Mouse (Mus musculus): ENCODE measurements around the gene Hmgcl. TPM values are rescaled to one million over a fixed set of nuclear protein-coding genes. Genes with fewer than 3 reads are reported as not detected.

The Hmgcl gene
- total and polyA plus RNA-seq, 2 experiments from 2014 or later: 26.9 to 54.1 TPM

DNA sequence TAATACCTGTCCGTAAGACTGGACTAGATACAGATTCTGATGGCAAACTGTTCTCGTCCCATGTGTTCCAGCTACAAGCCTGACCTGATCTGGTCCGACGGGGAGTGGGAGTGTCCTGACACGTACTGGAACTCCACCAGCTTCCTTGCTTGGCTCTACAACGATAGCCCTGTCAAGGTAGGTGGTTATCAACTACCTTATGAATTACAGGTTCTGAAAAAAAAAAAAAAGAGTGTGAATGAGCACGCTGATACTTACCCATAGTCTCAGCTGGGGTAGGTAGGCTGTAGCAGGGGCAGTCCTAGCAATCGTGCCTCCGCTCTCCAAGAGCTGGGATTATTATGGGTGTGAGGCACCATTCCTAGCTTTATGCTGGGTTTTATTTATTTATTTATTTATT is 16.4 kb upstream of the Hmgcl start:
- Histone ChIP-seq H3K4me3 (ENCODE audit: low read depth, low read length) (no peak overlapping the region), H3K36me3 (ENCODE audit: insufficient read depth, low read length) (peaks cover 19% of the 10 kb centered on the region; the same call in 1 of the 2 replicates), H3K4me2 (ENCODE audit: low read depth, low read length, poor library complexity, severe bottlenecking) (no peak overlapping the region), H3K27ac (ENCODE audit: low read depth, low read length) (no peak overlapping the region), H3K4me1 (ENCODE audit: insufficient read depth, low read length) (no peaks in the 10 kb centered on the region), H3K9ac (replicated peaks; ENCODE audit: low read length, poor library complexity, severe bottlenecking) (no peak overlapping the region), H3K9me3 (ENCODE audit: low read length) (no peaks in the 10 kb centered on the region), H3K27me3 (ENCODE audit: insufficient read depth, low read length) (no peaks in the 10 kb centered on the region)
- no peak for ATAC-seq (ENCODE audit: low FRiP score)
- DNase-seq (ENCODE audit: low spot score): no peak
- 94% methylated on average over 9 of the region's 9 CpGs for WGBS
- no peak for TF ChIP-seq CTCF (IDR thresholded peaks at IDR 0.05)

DNA sequence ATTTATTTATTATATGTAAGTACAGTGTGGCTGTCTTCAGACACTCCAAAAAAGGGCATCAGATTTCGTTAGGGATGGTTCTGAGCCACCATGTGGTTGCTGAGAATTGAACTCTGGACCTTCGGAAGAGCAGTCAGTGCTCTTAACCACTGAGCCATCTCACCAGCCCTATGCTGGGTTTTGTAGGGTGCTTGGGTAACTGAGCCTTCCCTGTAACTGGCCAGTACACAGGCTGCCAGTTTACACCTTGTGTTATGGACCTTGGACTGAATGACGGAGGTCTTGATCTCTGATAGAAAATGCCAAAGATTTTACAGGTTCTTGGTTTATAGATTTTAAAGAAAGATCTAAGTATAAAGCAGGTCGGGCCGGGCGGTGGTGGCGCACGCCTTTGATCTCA is 16.0 kb upstream of the Hmgcl start:
- no peak overlapping the region for H3K27ac ChIP-seq (ENCODE audit: low read depth, low read length)
- H3K9ac ChIP-seq (replicated peaks; ENCODE audit: low read length, poor library complexity, severe bottlenecking): no peak overlapping the region
- no peaks in the 10 kb centered on the region for H3K4me1 ChIP-seq (ENCODE audit: insufficient read depth, low read length)
- H3K4me3 ChIP-seq (ENCODE audit: low read depth, low read length): no peak overlapping the region
- no peaks in the 10 kb centered on the region for H3K27me3 ChIP-seq (ENCODE audit: insufficient read depth, low read length)
- TF ChIP-seq CTCF (IDR thresholded peaks at IDR 0.05): no peak
- WGBS: 96% methylated on average over 8 of the region's 8 CpGs
- ATAC-seq (ENCODE audit: low FRiP score) (no peak), DNase-seq (ENCODE audit: low spot score) (no peak)
- H3K9me3 ChIP-seq (ENCODE audit: low read length): no peaks in the 10 kb centered on the region
- H3K4me2 ChIP-seq (ENCODE audit: low read depth, low read length, poor library complexity, severe bottlenecking): no peak overlapping the region
- peaks cover 19% of the 10 kb centered on the region; the same call in 1 of the 2 replicates for H3K36me3 ChIP-seq (ENCODE audit: insufficient read depth, low read length)

DNA sequence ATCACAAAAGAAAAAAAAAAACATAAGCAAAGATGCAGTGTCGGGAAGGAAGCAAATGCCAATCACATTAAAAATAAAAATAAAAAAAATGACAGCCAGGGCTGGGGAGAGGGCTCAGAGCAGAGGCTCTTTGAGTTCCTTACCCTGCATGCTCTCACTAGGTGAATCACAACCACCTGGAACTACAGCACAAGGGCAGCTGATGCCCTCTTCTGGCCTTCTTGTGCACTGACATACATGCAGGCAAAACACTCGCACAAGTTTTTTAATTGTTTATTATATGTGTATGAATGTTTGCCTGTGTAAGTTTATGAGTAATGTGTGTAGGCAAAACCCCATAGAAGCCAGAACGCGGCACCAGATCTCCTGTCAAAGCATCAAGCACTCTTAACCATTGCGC is 14.4 kb upstream of the Hmgcl start:
- no peak overlapping the region for H3K4me2 ChIP-seq (ENCODE audit: low read depth, low read length, poor library complexity, severe bottlenecking)
- peaks cover 21% of the 10 kb centered on the region for H3K36me3 ChIP-seq (ENCODE audit: insufficient read depth, low read length)
- H3K4me3 ChIP-seq (ENCODE audit: low read depth, low read length): no peak overlapping the region
- no peaks in the 10 kb centered on the region for H3K9me3 ChIP-seq (ENCODE audit: low read length)
- no peak overlapping the region for H3K9ac ChIP-seq (replicated peaks; ENCODE audit: low read length, poor library complexity, severe bottlenecking)
- ATAC-seq (ENCODE audit: low FRiP score): no peak
- no peak overlapping the region for H3K27ac ChIP-seq (ENCODE audit: low read depth, low read length)
- H3K27me3 ChIP-seq (ENCODE audit: insufficient read depth, low read length): no peaks in the 10 kb centered on the region
- peak; percentile 39 for DNase-seq (ENCODE audit: low spot score)
- no peaks in the 10 kb centered on the region for H3K4me1 ChIP-seq (ENCODE audit: insufficient read depth, low read length)
- 66% methylated on average over 5 of the region's 5 CpGs for WGBS
- peak; percentile 77 for TF ChIP-seq CTCF (IDR thresholded peaks at IDR 0.05)

DNA sequence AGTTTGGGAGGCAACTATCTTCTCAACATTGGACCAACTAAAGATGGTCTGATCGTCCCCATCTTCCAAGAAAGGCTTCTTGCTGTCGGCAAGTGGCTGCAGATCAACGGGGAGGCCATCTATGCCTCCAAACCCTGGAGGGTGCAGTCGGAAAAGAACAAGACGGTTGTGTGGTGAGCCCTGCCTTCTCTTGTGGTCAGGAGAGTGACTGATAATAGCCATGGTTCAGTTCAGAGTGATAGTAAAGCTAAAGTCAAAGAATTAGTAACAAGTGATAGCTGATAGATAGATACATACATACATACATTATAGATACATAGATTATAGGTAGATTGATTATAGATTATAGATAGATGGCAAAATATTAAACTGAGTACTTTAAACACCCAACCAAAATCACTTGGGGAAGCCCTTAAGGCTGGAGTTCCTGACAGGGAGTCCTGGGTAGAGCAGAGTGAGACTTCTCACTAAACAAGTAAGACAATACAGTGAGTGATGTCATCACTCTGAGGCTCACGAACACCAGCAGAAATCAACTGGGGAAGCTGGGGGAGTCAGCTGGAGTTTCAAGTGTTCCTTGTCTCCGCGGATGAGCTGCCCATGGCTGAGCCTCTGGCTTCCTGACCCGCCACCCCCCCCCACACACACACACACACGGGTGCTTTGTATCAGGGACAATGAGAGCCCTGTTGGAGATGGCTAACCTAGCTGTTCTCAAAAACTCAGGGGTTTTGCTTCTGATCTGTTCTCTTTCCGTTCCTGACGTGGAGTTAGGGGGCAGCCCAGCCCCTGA is 11.3 kb upstream of the Hmgcl start:
- Histone ChIP-seq H3K9me3 (ENCODE audit: low read length) (no peaks in the 10 kb centered on the region), H3K9ac (replicated peaks; ENCODE audit: low read length, poor library complexity, severe bottlenecking) (no peak overlapping the region), H3K36me3 (ENCODE audit: insufficient read depth, low read length) (peaks cover 25% of the 10 kb centered on the region), H3K27ac (ENCODE audit: low read depth, low read length) (no peak overlapping the region), H3K27me3 (ENCODE audit: insufficient read depth, low read length) (no peaks in the 10 kb centered on the region), H3K4me1 (ENCODE audit: insufficient read depth, low read length) (no peaks in the 10 kb centered on the region), H3K4me3 (ENCODE audit: low read depth, low read length) (no peak overlapping the region), H3K4me2 (ENCODE audit: low read depth, low read length, poor library complexity, severe bottlenecking) (no peak overlapping the region)
- ATAC-seq (ENCODE audit: low FRiP score) (no peak), DNase-seq (ENCODE audit: low spot score) (no peak)
- 48% methylated on average over 12 of the region's 12 CpGs for WGBS
- TF ChIP-seq CTCF (IDR thresholded peaks at IDR 0.05): no peak

DNA sequence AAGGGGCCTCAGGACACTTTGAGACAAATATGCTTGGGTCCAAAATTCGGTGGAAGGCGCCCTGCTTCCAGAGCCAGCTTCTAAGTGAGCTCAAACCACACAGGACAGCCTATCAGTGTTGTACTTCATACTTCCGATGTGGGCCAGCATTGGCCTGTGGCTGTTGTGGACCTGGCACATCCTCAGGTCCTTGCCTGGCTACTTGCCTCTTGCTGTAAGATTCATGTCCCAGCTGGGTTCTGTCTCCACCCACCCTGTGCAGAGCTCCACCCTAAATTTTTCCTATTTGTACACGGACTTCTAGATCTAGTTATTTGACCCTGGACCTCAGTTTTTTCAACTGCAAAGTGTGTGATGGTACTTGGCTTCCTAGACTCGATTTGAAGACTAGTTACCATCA is 10.7 kb upstream of the Hmgcl start:
- no peaks in the 10 kb centered on the region for H3K4me1 ChIP-seq (ENCODE audit: insufficient read depth, low read length)
- no peak overlapping the region for H3K4me3 ChIP-seq (ENCODE audit: low read depth, low read length)
- TF ChIP-seq CTCF (IDR thresholded peaks at IDR 0.05): no peak
- no peaks in the 10 kb centered on the region for H3K27me3 ChIP-seq (ENCODE audit: insufficient read depth, low read length)
- H3K4me2 ChIP-seq (ENCODE audit: low read depth, low read length, poor library complexity, severe bottlenecking): no peak overlapping the region
- H3K27ac ChIP-seq (ENCODE audit: low read depth, low read length): no peak overlapping the region
- 62% methylated on average over 5 of the region's 5 CpGs for WGBS
- H3K36me3 ChIP-seq (ENCODE audit: insufficient read depth, low read length): peaks cover 24% of the 10 kb centered on the region
- no peak for ATAC-seq (ENCODE audit: low FRiP score)
- H3K9me3 ChIP-seq (ENCODE audit: low read length): no peaks in the 10 kb centered on the region
- DNase-seq (ENCODE audit: low spot score): no peak
- H3K9ac ChIP-seq (replicated peaks; ENCODE audit: low read length, poor library complexity, severe bottlenecking): no peak overlapping the region

DNA sequence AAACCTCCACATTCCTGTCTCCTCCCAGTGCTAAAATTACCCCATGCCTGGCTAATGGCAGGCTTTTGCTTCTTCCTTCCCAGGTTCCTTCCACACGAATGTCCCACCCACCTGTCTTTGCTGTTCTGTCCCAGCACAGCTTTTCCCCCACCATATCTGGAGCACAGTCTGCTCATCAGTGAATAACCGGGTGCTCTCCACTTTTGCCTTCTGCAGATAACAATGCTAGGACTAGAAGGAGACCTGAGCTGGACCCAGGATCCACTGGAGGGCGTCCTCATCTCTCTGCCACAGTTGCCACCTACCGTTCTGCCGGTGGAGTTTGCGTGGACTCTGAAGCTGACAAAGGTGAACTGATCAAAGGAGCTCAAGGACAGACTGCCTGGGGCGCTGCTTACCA is 7.4 kb upstream of the Hmgcl start:
- Histone ChIP-seq H3K27me3 (ENCODE audit: insufficient read depth, low read length) (no peaks in the 10 kb centered on the region), H3K4me2 (ENCODE audit: low read depth, low read length, poor library complexity, severe bottlenecking) (no peak overlapping the region), H3K36me3 (ENCODE audit: insufficient read depth, low read length) (peaks cover 15% of the 10 kb centered on the region), H3K9ac (replicated peaks; ENCODE audit: low read length, poor library complexity, severe bottlenecking) (no peak overlapping the region), H3K27ac (ENCODE audit: low read depth, low read length) (no peak overlapping the region), H3K4me3 (ENCODE audit: low read depth, low read length) (no peak overlapping the region), H3K9me3 (ENCODE audit: low read length) (no peaks in the 10 kb centered on the region), H3K4me1 (ENCODE audit: insufficient read depth, low read length) (no peaks in the 10 kb centered on the region)
- no peak for ATAC-seq (ENCODE audit: low FRiP score)
- TF ChIP-seq CTCF (IDR thresholded peaks at IDR 0.05): no peak
- no peak for DNase-seq (ENCODE audit: low spot score)
- WGBS: 86% methylated on average over 7 of the region's 7 CpGs

Data from midbrain, postnatal 0 days (tissue).